In genomic region chr5:64806600-64806999, GRCm38 (mm10) we compare ENCODE assay signal across 8 mouse cellular contexts. TPM values are rescaled to one million over a fixed set of nuclear protein-coding genes. Genes with fewer than 3 reads are reported as not detected.
DNase-seq lines count a peak whose midpoint lies in the region; ATAC-seq and TF ChIP-seq lines count a peak whose summit lies in the region.

No protein-coding gene starts in this region.

- H3K9ac ChIP-seq in heart, embryonic 14.5 days (ENCODE audit: low read length): peak overlapping the region; percentile 96
- H3K9ac ChIP-seq in ES-E14 (ENCODE audit: insufficient read depth, low read depth, low read length, poor library complexity, severe bottlenecking): peak overlapping the region; percentile 32; the same call in 1 of the 2 replicates

- H3K4me2 ChIP-seq in heart, embryonic 14.5 days (ENCODE audit: low read length): peak overlapping the region; percentile 85

- H3K4me3 ChIP-seq in heart, embryonic 14.5 days (ENCODE audit: control insufficient read depth in 1 of 2, insufficient read depth in 1 of 2, low read depth in 1 of 2, low read length in 2 of 2): peak overlapping the region in 1 of 2 experiments; percentile 86; a peak in 3 of 4 replicates
- H3K4me3 ChIP-seq in ES-E14 (ENCODE audit: insufficient read depth in 1 of 2, low read depth in 1 of 2, low read length in 2 of 2, poor library complexity in 1 of 2, severe bottlenecking in 1 of 2): peak overlapping the region; percentile 46 to 89
- H3K4me3 ChIP-seq in hindbrain, embryonic 10.5 days: peak overlapping the region; percentile 95
- H3K4me3 ChIP-seq in midbrain, embryonic 10.5 days: peak overlapping the region; percentile 97

- in situ Hi-C loops in ES-E14 (cut with MboI; ENCODE audit: low sequenced_read_pairs in 2 of 2, unreplicated experiment in 2 of 2): loop anchor here in 1 of 2 experiments (25.0 kb wide), 1 partner anchor 219 kb away; no protein-coding TSS in a partner anchor

- peak overlapping the region; percentile 94 to 98 for H3K27ac ChIP-seq in heart, embryonic 14.5 days (replicated peaks in 1 of 2; ENCODE audit: control insufficient read depth in 1 of 2, insufficient read depth in 1 of 2, low read depth in 2 of 2, low read length in 2 of 2)
- H3K27ac ChIP-seq in ES-E14 (ENCODE audit: insufficient read depth, low read depth, low read length, poor library complexity, severe bottlenecking): peak overlapping the region; percentile 8; the same call in 1 of the 2 replicates
- H3K27ac ChIP-seq in hindbrain, embryonic 10.5 days: peak overlapping the region; percentile 100
- peak overlapping the region; percentile 99 for H3K27ac ChIP-seq in midbrain, embryonic 10.5 days (replicated peaks)

- DNase-seq in heart, postnatal 10 days: no peak
- DNase-seq in ES-E14 (ENCODE audit: low read depth, low spot score): no peak
- no peak for DNase-seq in hindbrain, embryonic 10.5 days (ENCODE audit: low spot score)
- no peak for DNase-seq in midbrain, embryonic 10.5 days (ENCODE audit: low spot score)
- DNase-seq in layer of hippocampus, adult 18-20 months (ENCODE audit: low spot score in 2 of 2): no peak
- no peak for DNase-seq in layer of hippocampus, postnatal 36 days

- H3K9me3 ChIP-seq in heart, embryonic 14.5 days (ENCODE audit: control insufficient read depth, low read length): no peaks in the 10 kb centered on the region
- no peaks in the 10 kb centered on the region for H3K9me3 ChIP-seq in ES-E14 (ENCODE audit: control insufficient read depth, insufficient read depth, low read depth, low read length)
- no peaks in the 10 kb centered on the region for H3K9me3 ChIP-seq in hindbrain, embryonic 10.5 days
- H3K9me3 ChIP-seq in midbrain, embryonic 10.5 days (replicated peaks): no peaks in the 10 kb centered on the region

- 13% methylated on average over 2 of the region's 2 CpGs for WGBS in heart, embryonic 14.5 days
- WGBS in hindbrain, embryonic 10.5 days: 30% methylated on average over 2 of the region's 2 CpGs
- 18% methylated on average over 2 of the region's 2 CpGs for WGBS in midbrain, embryonic 10.5 days

- H3K27me3 ChIP-seq in heart, embryonic 14.5 days (ENCODE audit: control insufficient read depth, insufficient read depth, low read length): no peaks in the 10 kb centered on the region
- H3K27me3 ChIP-seq in hindbrain, embryonic 10.5 days (ENCODE audit: insufficient read depth, poor library complexity, severe bottlenecking): no peaks in the 10 kb centered on the region; the same call in 1 of the 2 replicates
- H3K27me3 ChIP-seq in midbrain, embryonic 10.5 days (ENCODE audit: low read depth, poor library complexity, severe bottlenecking): no peaks in the 10 kb centered on the region

- ATAC-seq in heart, embryonic 14.5 days (ENCODE audit: insufficient number of reproducible peaks, insufficient read depth, low FRiP score, low read depth): no peak
- ATAC-seq in monocyte, adult 5-6 weeks (replicated peaks; ENCODE audit: insufficient number of reproducible peaks, low FRiP score, low TSS enrichment, poor library complexity, severe bottlenecking): no peak

- peaks cover 37 to 60% of the 10 kb centered on the region in 2 experiments for H3K4me1 ChIP-seq in heart, embryonic 14.5 days (ENCODE audit: control insufficient read depth in 2 of 2, insufficient read depth in 2 of 2, low read length in 2 of 2)
- H3K4me1 ChIP-seq in ES-E14 (ENCODE audit: control insufficient read depth in 2 of 2, insufficient read depth in 2 of 2, low read length in 2 of 2, poor library complexity in 1 of 2): peaks cover 10 to 11% of the 10 kb centered on the region in 2 experiments
- peaks cover 83% of the 10 kb centered on the region for H3K4me1 ChIP-seq in hindbrain, embryonic 10.5 days (replicated peaks)
- H3K4me1 ChIP-seq in midbrain, embryonic 10.5 days: peaks cover 81% of the 10 kb centered on the region

- intact Hi-C loops in heart, postnatal 10 days (cut with DNase I): no loop called here

- H3K36me3 ChIP-seq in heart, embryonic 14.5 days (ENCODE audit: control insufficient read depth, insufficient read depth, low read length): 0 out of 2 replicates have a peak, but pooled peaks cover 16% of the 10 kb centered on the region
- peaks cover 4% of the 10 kb centered on the region; the same call in 1 of the 2 replicates for H3K36me3 ChIP-seq in ES-E14 (ENCODE audit: control insufficient read depth, insufficient read depth, low read length, poor library complexity, severe bottlenecking)
- H3K36me3 ChIP-seq in hindbrain, embryonic 10.5 days: peaks cover 17% of the 10 kb centered on the region
- H3K36me3 ChIP-seq in midbrain, embryonic 10.5 days: peaks cover 28% of the 10 kb centered on the region

TF ChIP-seq in ES-E14, 5 proteins besides CTCF, POLR2A, EP300 and RAD21:
- TF ChIP-seq ZNF384 (IDR thresholded peaks at IDR 0.05; ENCODE audit: low read depth, low read length) (no peak), CHD2 (IDR thresholded peaks at IDR 0.05; ENCODE audit: low read depth, low read length) (no peak), ZC3H11A (IDR thresholded peaks at IDR 0.05; ENCODE audit: borderline replicate concordance, low read depth, low read length) (no peak), MAFK (IDR thresholded peaks at IDR 0.05; ENCODE audit: insufficient read depth, low read depth, low read length) (no peak), HCFC1 (IDR thresholded peaks at IDR 0.05; ENCODE audit: borderline replicate concordance, insufficient read depth, low read length) (no peak)

RNA-seq across cellular contexts. Expression of gene Klf3, which starts 3.4 kb away (rescaled TPM):
- 51.9 and 52.1 TPM in 2 replicates for polyA plus RNA-seq in heart, embryonic 14.5 days (2014; fragmentation: Nextera tagmentation; extraction: Ambion mirVana)
- total RNA-seq in heart, postnatal 10 days (2021): 10 to 100 TPM; 78.9 to 81.0 TPM
- 22.9 and 31.8 TPM in 2 replicates for total RNA-seq in ES-E14 (2012; rRNA removed)
- polyA plus RNA-seq in hindbrain, embryonic 10.5 days (2016; fragmentation: Nextera tagmentation; extraction: Ambion mirVana): 57.1 and 58.7 TPM in 2 replicates
- polyA plus RNA-seq in midbrain, embryonic 10.5 days (2016; fragmentation: Nextera tagmentation; extraction: Ambion mirVana): 61.9 and 63.1 TPM in 2 replicates
- 10 to 100 TPM; 58.1 to 59.5 TPM for total RNA-seq in layer of hippocampus, adult 18-20 months (2021)
- total RNA-seq in layer of hippocampus, postnatal 36 days (2021): 10 to 100 TPM; 49.7 to 52.7 TPM
- 144 to 183 TPM (median 159 TPM) in 3 replicates for total RNA-seq in monocyte, adult 5-6 weeks (2017)

Comparison
In these comparisons a context has a peak if more than half of its experiments do, and no peak if none do; other contexts are left out.
1. H3K27ac ChIP-seq: peak in every context shown above with its lines; median percentile 100 in hindbrain, embryonic 10.5 days; 99 in midbrain, embryonic 10.5 days; 96 in heart, embryonic 14.5 days; 8 in ES-E14.